Mouse (Mus musculus) midbrain, embryonic 11.5 days (tissue): ENCODE data around the gene Abca6. TPM values are rescaled to one million over a fixed set of nuclear protein-coding genes. Genes with fewer than 3 reads are reported as not detected.

Source experiments
- ATAC-seq: fragments of 200-750 bp; cut with Nextera tagmentation; 2 replicates; pipeline ENCODE4 v1.8.0; 2017; ENCODE audit warnings: moderate TSS enrichment, moderate library complexity; ENCODE audit not compliant: low FRiP score
- DNase-seq: peaks from one replicate; pipeline ENCODE4 v3.0.0; 2015; ENCODE audit warnings: low spot score; ENCODE audit errors: missing footprints
- H3K27ac ChIP-seq: fragments of 300-500 bp; sonication (generic); 2 replicates; pipeline ENCODE4 v1.5.1; 2014; ENCODE audit warnings: low read depth, low read length
- H3K27me3 ChIP-seq: fragments of 300-500 bp; sonication (generic); 2 replicates; pipeline ENCODE4 v1.6.1; 2014; ENCODE audit warnings: mild to moderate bottlenecking, low read length, moderate library complexity, mixed read lengths; ENCODE audit not compliant: control insufficient read depth, insufficient read depth
- H3K36me3 ChIP-seq: fragments of 300-500 bp; sonication (generic); 2 replicates; pipeline ENCODE4 v1.6.1; 2014; ENCODE audit warnings: mild to moderate bottlenecking, low read length, moderate library complexity, mixed read lengths; ENCODE audit not compliant: control insufficient read depth, insufficient read depth
- H3K4me1 ChIP-seq: fragments of 300-500 bp; sonication (generic); 2 replicates; pipeline ENCODE4 v1.6.1; 2014; ENCODE audit warnings: low read length; ENCODE audit not compliant: control insufficient read depth, insufficient read depth
- H3K4me2 ChIP-seq: fragments of 300-500 bp; sonication (generic); 2 replicates; pipeline ENCODE4 v1.6.1; 2014; ENCODE audit warnings: mild to moderate bottlenecking, moderate library complexity
- H3K4me3 ChIP-seq: fragments of 300-500 bp; sonication (generic); 2 replicates; pipeline ENCODE4 v1.5.1; 2014; ENCODE audit warnings: low read depth, low read length
- H3K9ac ChIP-seq: fragments of 300-500 bp; sonication (generic); 2 replicates; pipeline ENCODE4 v1.6.1; 2014; ENCODE audit warnings: low read length
- H3K9me3 ChIP-seq: fragments of 300-500 bp; sonication (generic); 2 replicates; pipeline ENCODE4 v1.6.1; 2016; ENCODE audit warnings: low read length; ENCODE audit not compliant: control insufficient read depth
- WGBS: fragments of 180-500 bp; shearing (Covaris S2); extraction: QIAGEN DNeasy Blood & Tissue Kit; methylation state at CpG from one replicate; pipeline ENCODE4 v1.1.7; 2014; 5-methylcytosine and 5-hydroxymethylcytosine counted together
- polyA plus RNA-seq: library from polyadenylated mRNA; unstranded; fragments of >200 nt; fragmentation: Nextera tagmentation; extraction: Ambion mirVana; gene quantifications from 2 replicates; pipeline ENCODE4 v1.2.1, GENCODE M21; 2014

Gene Abca6
- polyA plus RNA-seq, 1 experiment from 2014 or later = 0.04 TPM

- H3K4me1 ChIP-seq = no peaks in the 10 kb centered on the region
- H3K4me3 ChIP-seq = no peak overlapping the region
- no peaks in the 10 kb centered on the region for H3K36me3 ChIP-seq
- H3K9me3 ChIP-seq = no peaks in the 10 kb centered on the region
- no peaks in the 10 kb centered on the region for H3K27me3 ChIP-seq
- H3K4me2 ChIP-seq = no peak overlapping the region
- ATAC-seq = peak; percentile 65
- WGBS = 6% methylated on average over 5 of the region's 5 CpGs
- no peak overlapping the region for H3K27ac ChIP-seq
- peak; percentile 95 for DNase-seq
- no peak overlapping the region for H3K9ac ChIP-seq
Observed at GRCm38 (mm10) chr11:110271745-110272144, 20.2 kb upstream of the Abca6 start.

GRCm38 (mm10) chr11:110268244-110268844 lies 16.8 kb upstream of the Abca6 start:
- DNase-seq (peak; percentile 99), ATAC-seq (peak; percentile 75)
- Histone ChIP-seq H3K27me3 (no peaks in the 10 kb centered on the region), H3K9ac (no peak overlapping the region; the same call in 1 of the 2 replicates), H3K36me3 (no peaks in the 10 kb centered on the region), H3K4me3 (no peak overlapping the region), H3K27ac (no peak overlapping the region), H3K4me1 (no peaks in the 10 kb centered on the region), H3K4me2 (no peak overlapping the region), H3K9me3 (no peaks in the 10 kb centered on the region)
- WGBS = 45% methylated on average over 8 of the region's 8 CpGs

GRCm38 (mm10) chr11:110267232-110267631 lies 15.7 kb upstream of the Abca6 start:
- Histone ChIP-seq H3K36me3 (no peaks in the 10 kb centered on the region), H3K9me3 (no peaks in the 10 kb centered on the region), H3K9ac (no peak overlapping the region), H3K27ac (no peak overlapping the region), H3K4me2 (no peak overlapping the region), H3K4me3 (no peak overlapping the region), H3K4me1 (no peaks in the 10 kb centered on the region), H3K27me3 (no peaks in the 10 kb centered on the region)
- no peak for DNase-seq
- 97% methylated on average over 6 of the region's 6 CpGs for WGBS
- no peak for ATAC-seq

GRCm38 (mm10) chr11:110266757-110267156 lies 15.2 kb upstream of the Abca6 start:
- ATAC-seq (no peak), DNase-seq (no peak)
- no peak overlapping the region for H3K4me2 ChIP-seq
- H3K4me3 ChIP-seq = no peak overlapping the region
- H3K9me3 ChIP-seq = no peaks in the 10 kb centered on the region
- 94% methylated on average over 11 of the region's 11 CpGs for WGBS
- no peaks in the 10 kb centered on the region for H3K4me1 ChIP-seq
- no peaks in the 10 kb centered on the region for H3K27me3 ChIP-seq
- H3K36me3 ChIP-seq = no peaks in the 10 kb centered on the region
- no peak overlapping the region for H3K27ac ChIP-seq
- no peak overlapping the region for H3K9ac ChIP-seq

GRCm38 (mm10) chr11:110261867-110262266 lies 10.3 kb upstream of the Abca6 start:
- 84% methylated on average over 3 of the region's 3 CpGs for whole genome bisulfite sequencing
- ATAC-seq = no peak
- H3K4me2 ChIP-seq = no peak overlapping the region
- no peaks in the 10 kb centered on the region for H3K4me1 ChIP-seq
- no peaks in the 10 kb centered on the region for H3K27me3 ChIP-seq
- DNase-seq = no peak
- no peak overlapping the region for H3K9ac ChIP-seq
- H3K36me3 ChIP-seq = no peaks in the 10 kb centered on the region
- H3K4me3 ChIP-seq = no peak overlapping the region
- no peak overlapping the region for H3K27ac ChIP-seq
- H3K9me3 ChIP-seq = no peaks in the 10 kb centered on the region; the same call in 1 of the 2 replicates

- 74% methylated on average over 4 of the region's 4 CpGs for WGBS
- Histone ChIP-seq H3K9me3 (no peaks in the 10 kb centered on the region; the same call in 1 of the 2 replicates), H3K4me3 (no peak overlapping the region), H3K4me1 (no peaks in the 10 kb centered on the region), H3K36me3 (no peaks in the 10 kb centered on the region), H3K4me2 (no peak overlapping the region), H3K27me3 (no peaks in the 10 kb centered on the region), H3K27ac (no peak overlapping the region), H3K9ac (no peak overlapping the region)
- DNase-seq (no peak), ATAC-seq (no peak)
Observed at GRCm38 (mm10) chr11:110257911-110258310, 6.3 kb upstream of the Abca6 start.

GRCm38 (mm10) chr11:110257061-110257460 lies 5.5 kb upstream of the Abca6 start:
- WGBS = 85% methylated on average over 4 of the region's 4 CpGs
- H3K9me3 ChIP-seq = no peaks in the 10 kb centered on the region; the same call in 1 of the 2 replicates

GRCm38 (mm10) chr11:110252256-110252655 lies 680 bp upstream of the Abca6 start:
- no peak for ATAC-seq
- no peaks in the 10 kb centered on the region for H3K36me3 ChIP-seq
- no peak overlapping the region for H3K27ac ChIP-seq
- H3K9ac ChIP-seq = no peak overlapping the region
- H3K4me2 ChIP-seq = no peak overlapping the region
- H3K9me3 ChIP-seq = no peaks in the 10 kb centered on the region
- H3K27me3 ChIP-seq = no peaks in the 10 kb centered on the region
- WGBS = 80% methylated on average over 3 of the region's 3 CpGs
- DNase-seq = no peak
- no peaks in the 10 kb centered on the region for H3K4me1 ChIP-seq
- H3K4me3 ChIP-seq = no peak overlapping the region

More at GRCm38 (mm10) chr11:110257061-110257460, 5.5 kb upstream of the Abca6 start:
- no peak overlapping the region for H3K27ac ChIP-seq
- DNase-seq (no peak), ATAC-seq (no peak)
- no peak overlapping the region for H3K4me3 ChIP-seq
- H3K4me2 ChIP-seq = no peak overlapping the region
- no peaks in the 10 kb centered on the region for H3K4me1 ChIP-seq
- no peaks in the 10 kb centered on the region for H3K27me3 ChIP-seq
- no peaks in the 10 kb centered on the region for H3K36me3 ChIP-seq
- no peak overlapping the region for H3K9ac ChIP-seq

- Histone ChIP-seq H3K36me3 (no peaks in the 10 kb centered on the region), H3K27ac (no peak overlapping the region), H3K27me3 (no peaks in the 10 kb centered on the region), H3K4me2 (no peak overlapping the region), H3K4me1 (no peaks in the 10 kb centered on the region), H3K9ac (no peak overlapping the region), H3K9me3 (no peaks in the 10 kb centered on the region), H3K4me3 (no peak overlapping the region)
- DNase-seq = no peak
- ATAC-seq = no peak
- 91% methylated on average over 10 of the region's 10 CpGs for WGBS
Observed at GRCm38 (mm10) chr11:110244730-110245129, 6.8 kb downstream of the Abca6 start.
